Mouse (Mus musculus): ENCODE results near the gene Atg4b. TPM values are rescaled to one million over a fixed set of nuclear protein-coding genes. Genes with fewer than 3 reads are reported as not detected.

Gene Atg4b
- 84.5 and 100 TPM in 2 replicates for polyA plus RNA-seq (2015; fragmentation: Nextera tagmentation; extraction: Ambion mirVana)

- H3K9ac ChIP-seq = no peak within 1 kb of the TSS
- no peaks in the 10 kb centered on the region for H3K9me3 ChIP-seq
- H3K27ac ChIP-seq (replicated peaks) = no peak within 1 kb of the TSS
- no peak within 1 kb of the TSS for H3K4me2 ChIP-seq
- ATAC-seq (ENCODE audit: low FRiP score, low read depth) = no peak
- H3K4me1 ChIP-seq (replicated peaks) = peaks cover 21% of the 10 kb centered on the region
- peaks cover 15% of the 10 kb centered on the region for H3K36me3 ChIP-seq
- H3K4me3 ChIP-seq = no peak within 1 kb of the TSS
- WGBS = 84% methylated on average over 6 of the region's 6 CpGs
- no peaks in the 10 kb centered on the region for H3K27me3 ChIP-seq
These were observed at the start of gene Atg4b for GRCm38 (mm10) chr1:93751290-93751689. Atg4b (plus strand) TSS chr1:93751500.

- WGBS = 90% methylated on average over 1 of the region's 1 CpGs
- no peak overlapping the region for H3K4me2 ChIP-seq
These were observed 49.2 kb upstream of the Atg4b start for GRCm38 (mm10) chr1:93702106-93702505.

GRCm38 (mm10) chr1:93703472-93704048 lies 47.7 kb upstream of the Atg4b start:
- Histone ChIP-seq H3K9ac (no peak overlapping the region), H3K9me3 (no peaks in the 10 kb centered on the region), H3K4me2 (no peak overlapping the region), H3K27ac (replicated peaks) (no peak overlapping the region), H3K4me3 (no peak overlapping the region), H3K4me1 (replicated peaks) (no peaks in the 10 kb centered on the region), H3K27me3 (no peaks in the 10 kb centered on the region), H3K36me3 (peaks cover 15% of the 10 kb centered on the region; the same call in 1 of the 2 replicates)
- ATAC-seq (ENCODE audit: low FRiP score, low read depth) = no peak
- WGBS = 96% methylated on average over 10 of the region's 10 CpGs

More at GRCm38 (mm10) chr1:93702106-93702505, 49.2 kb upstream of the Atg4b start:
- H3K27me3 ChIP-seq = no peaks in the 10 kb centered on the region
- no peak overlapping the region for H3K9ac ChIP-seq
- H3K4me3 ChIP-seq = no peak overlapping the region
- no peak overlapping the region for H3K27ac ChIP-seq (replicated peaks)
- H3K36me3 ChIP-seq = peaks cover 10% of the 10 kb centered on the region; the same call in 1 of the 2 replicates
- no peaks in the 10 kb centered on the region for H3K9me3 ChIP-seq
- no peak for ATAC-seq (ENCODE audit: low FRiP score, low read depth)
- no peaks in the 10 kb centered on the region for H3K4me1 ChIP-seq (replicated peaks)

GRCm38 (mm10) chr1:93704341-93704740 lies 47.0 kb upstream of the Atg4b start:
- no peak overlapping the region for H3K27ac ChIP-seq (replicated peaks)
- H3K27me3 ChIP-seq = no peaks in the 10 kb centered on the region
- H3K9ac ChIP-seq = no peak overlapping the region
- no peak for ATAC-seq (ENCODE audit: low FRiP score, low read depth)
- 82% methylated on average over 9 of the region's 9 CpGs for WGBS
- H3K9me3 ChIP-seq = no peaks in the 10 kb centered on the region
- no peak overlapping the region for H3K4me3 ChIP-seq
- no peak overlapping the region for H3K4me2 ChIP-seq
- peaks cover 15% of the 10 kb centered on the region; the same call in 1 of the 2 replicates for H3K36me3 ChIP-seq
- H3K4me1 ChIP-seq (replicated peaks) = no peaks in the 10 kb centered on the region

GRCm38 (mm10) chr1:93705389-93705788 lies 45.9 kb upstream of the Atg4b start:
- Histone ChIP-seq H3K36me3 (peaks cover 15% of the 10 kb centered on the region; the same call in 1 of the 2 replicates), H3K27ac (replicated peaks) (no peak overlapping the region), H3K4me2 (no peak overlapping the region), H3K4me3 (no peak overlapping the region), H3K9me3 (no peaks in the 10 kb centered on the region), H3K27me3 (no peaks in the 10 kb centered on the region), H3K4me1 (replicated peaks) (no peaks in the 10 kb centered on the region), H3K9ac (no peak overlapping the region)
- WGBS = 72% methylated on average over 3 of the region's 3 CpGs
- ATAC-seq (ENCODE audit: low FRiP score, low read depth) = no peak

- H3K9ac ChIP-seq = no peak overlapping the region
- whole genome bisulfite sequencing = 88% methylated on average over 2 of the region's 2 CpGs
- H3K27ac ChIP-seq (replicated peaks) = no peak overlapping the region
- H3K4me2 ChIP-seq = no peak overlapping the region
- no peaks in the 10 kb centered on the region for H3K4me1 ChIP-seq (replicated peaks)
- H3K9me3 ChIP-seq = no peaks in the 10 kb centered on the region
- peaks cover 21% of the 10 kb centered on the region for H3K36me3 ChIP-seq
- ATAC-seq (ENCODE audit: low FRiP score, low read depth) = no peak
- no peaks in the 10 kb centered on the region for H3K27me3 ChIP-seq
- H3K4me3 ChIP-seq = no peak overlapping the region
These were observed 35.1 kb upstream of the Atg4b start for GRCm38 (mm10) chr1:93716166-93716565.

GRCm38 (mm10) chr1:93721557-93721956 lies 29.7 kb upstream of the Atg4b start:
- H3K4me3 ChIP-seq = no peak overlapping the region
- no peaks in the 10 kb centered on the region for H3K9me3 ChIP-seq
- WGBS = 56% methylated on average over 7 of the region's 7 CpGs
- H3K4me1 ChIP-seq (replicated peaks) = no peaks in the 10 kb centered on the region
- no peak overlapping the region for H3K4me2 ChIP-seq
- no peak for ATAC-seq (ENCODE audit: low FRiP score, low read depth)
- no peak overlapping the region for H3K9ac ChIP-seq
- H3K27ac ChIP-seq (replicated peaks) = no peak overlapping the region
- H3K27me3 ChIP-seq = no peaks in the 10 kb centered on the region
- H3K36me3 ChIP-seq = peaks cover 8% of the 10 kb centered on the region

- no peak for ATAC-seq (ENCODE audit: low FRiP score, low read depth)
- H3K36me3 ChIP-seq = peaks cover 7% of the 10 kb centered on the region
- no peaks in the 10 kb centered on the region for H3K27me3 ChIP-seq
- no peak overlapping the region for H3K27ac ChIP-seq (replicated peaks)
- no peak overlapping the region for H3K9ac ChIP-seq
- no peaks in the 10 kb centered on the region for H3K4me1 ChIP-seq (replicated peaks)
- no peak overlapping the region for H3K4me2 ChIP-seq
- H3K9me3 ChIP-seq = no peaks in the 10 kb centered on the region
- WGBS = 81% methylated on average over 3 of the region's 3 CpGs
- H3K4me3 ChIP-seq = no peak overlapping the region
These were observed 26.7 kb upstream of the Atg4b start for GRCm38 (mm10) chr1:93724623-93725022.

GRCm38 (mm10) chr1:93725665-93726064 lies 25.6 kb upstream of the Atg4b start:
- H3K4me1 ChIP-seq (replicated peaks) = no peaks in the 10 kb centered on the region
- no peaks in the 10 kb centered on the region for H3K27me3 ChIP-seq
- no peak overlapping the region for H3K4me2 ChIP-seq
- H3K36me3 ChIP-seq = peaks cover 7% of the 10 kb centered on the region
- no peak overlapping the region for H3K4me3 ChIP-seq
- 95% methylated on average over 5 of the region's 5 CpGs for WGBS
- H3K27ac ChIP-seq (replicated peaks) = no peak overlapping the region
- H3K9me3 ChIP-seq = no peaks in the 10 kb centered on the region
- H3K9ac ChIP-seq = no peak overlapping the region
- no peak for ATAC-seq (ENCODE audit: low FRiP score, low read depth)

GRCm38 (mm10) chr1:93726116-93726515 lies 25.2 kb upstream of the Atg4b start:
- 75% methylated on average over 3 of the region's 3 CpGs for WGBS
- H3K27ac ChIP-seq (replicated peaks) = no peak overlapping the region

GRCm38 (mm10) chr1:93726974-93727373 lies 24.3 kb upstream of the Atg4b start:
- Histone ChIP-seq H3K4me1 (replicated peaks) (peaks cover 7% of the 10 kb centered on the region), H3K9me3 (no peaks in the 10 kb centered on the region), H3K9ac (no peak overlapping the region), H3K36me3 (peaks cover 7% of the 10 kb centered on the region), H3K27ac (replicated peaks) (no peak overlapping the region), H3K4me2 (no peak overlapping the region), H3K27me3 (no peaks in the 10 kb centered on the region), H3K4me3 (no peak overlapping the region)
- peak; percentile 23; the same call in 1 of the 2 replicates for ATAC-seq (ENCODE audit: low FRiP score, low read depth)
- WGBS = 71% methylated on average over 3 of the region's 3 CpGs

More at GRCm38 (mm10) chr1:93726116-93726515, 25.2 kb upstream of the Atg4b start:
- Histone ChIP-seq H3K4me2 (no peak overlapping the region), H3K9ac (no peak overlapping the region), H3K4me1 (replicated peaks) (0 out of 2 replicates have a peak, but pooled peaks cover under 1% of the 10 kb centered on the region), H3K27me3 (no peaks in the 10 kb centered on the region), H3K4me3 (no peak overlapping the region), H3K9me3 (no peaks in the 10 kb centered on the region), H3K36me3 (peaks cover 7% of the 10 kb centered on the region)
- no peak for ATAC-seq (ENCODE audit: low FRiP score, low read depth)

- Histone ChIP-seq H3K27me3 (no peaks in the 10 kb centered on the region), H3K4me1 (replicated peaks) (peaks cover 12% of the 10 kb centered on the region), H3K36me3 (no peaks in the 10 kb centered on the region), H3K4me3 (no peak overlapping the region), H3K4me2 (peak overlapping the region; percentile 22), H3K9ac (no peak overlapping the region), H3K9me3 (no peaks in the 10 kb centered on the region), H3K27ac (replicated peaks) (no peak overlapping the region)
- ATAC-seq (ENCODE audit: low FRiP score, low read depth) = 0 out of 2 replicates have a peak, but pooled peaks have one; percentile 27
- 87% methylated on average over 5 of the region's 5 CpGs for WGBS
These were observed 20.2 kb upstream of the Atg4b start for GRCm38 (mm10) chr1:93731103-93731502.

Data from hindbrain, embryonic 15.5 days (tissue).